Mouse (Mus musculus) spleen, adult 18-20 months (tissue): ENCODE results near the gene Hmgcs1.
"Not testable (repeated sequence)": the region's sequence is repeated elsewhere in the genome, so short reads cannot be mapped to it uniquely, and the experiment has no call there.

Source experiments
- DNase-seq, 2 experiments: peaks; one replicate each; pipeline ENCODE4 v3.0.0; 2022; ENCODE audit warnings: mixed read lengths in 2 of 2

Gene Hmgcs1

GRCm38 (mm10) chr13:119706278-119706880, 16.2 kb downstream of the Hmgcs1 start:
- not testable (repeated sequence) for DNase-seq

- DNase-seq: no peak
Observed at GRCm38 (mm10) chr13:119706953-119707352, 16.8 kb downstream of the Hmgcs1 start.

GRCm38 (mm10) chr13:119707906-119708305, 17.7 kb downstream of the Hmgcs1 start:
- DNase-seq: no peak

- no peak for DNase-seq
Observed at GRCm38 (mm10) chr13:119708941-119709340, 18.8 kb downstream of the Hmgcs1 start.

GRCm38 (mm10) chr13:119709388-119710267, 19.4 kb downstream of the Hmgcs1 start:
- no peak for DNase-seq

GRCm38 (mm10) chr13:119710268-119710610, 20.1 kb downstream of the Hmgcs1 start:
- DNase-seq: no peak

GRCm38 (mm10) chr13:119712463-119712862, 22.3 kb downstream of the Hmgcs1 start:
- no peak for DNase-seq

- DNase-seq: no peak
Observed at GRCm38 (mm10) chr13:119713107-119713787, 23.1 kb downstream of the Hmgcs1 start.

- no peak for DNase-seq
Observed at GRCm38 (mm10) chr13:119713821-119714220, 23.6 kb downstream of the Hmgcs1 start.

GRCm38 (mm10) chr13:119716105-119716504, 25.9 kb downstream of the Hmgcs1 start:
- no peak for DNase-seq

- no peak for DNase-seq
Observed at GRCm38 (mm10) chr13:119722447-119722846, 32.3 kb downstream of the Hmgcs1 start.

GRCm38 (mm10) chr13:119723368-119723767, 33.2 kb downstream of the Hmgcs1 start:
- DNase-seq: no peak

GRCm38 (mm10) chr13:119724541-119724940, 34.4 kb downstream of the Hmgcs1 start:
- DNase-seq: no peak

- no peak for DNase-seq
Observed at GRCm38 (mm10) chr13:119727608-119728387, 37.6 kb downstream of the Hmgcs1 start.

GRCm38 (mm10) chr13:119729406-119729805, 39.2 kb downstream of the Hmgcs1 start:
- DNase-seq: no peak

GRCm38 (mm10) chr13:119731448-119731847, 41.3 kb downstream of the Hmgcs1 start:
- DNase-seq: no peak

GRCm38 (mm10) chr13:119741390-119742237, 51.4 kb downstream of the Hmgcs1 start:
- no peak for DNase-seq

- DNase-seq: no peak
Observed at GRCm38 (mm10) chr13:119742711-119743415, 52.7 kb downstream of the Hmgcs1 start.

- DNase-seq: no peak
Observed at GRCm38 (mm10) chr13:119743470-119743869, 53.3 kb downstream of the Hmgcs1 start.

GRCm38 (mm10) chr13:119746930-119747329, 56.8 kb downstream of the Hmgcs1 start:
- DNase-seq: no peak
